Mouse (Mus musculus) gonadal fat pad, adult 2 months (tissue): Measurements from ENCODE around the gene Eif3b. TPM values are rescaled to one million over a fixed set of nuclear protein-coding genes. Genes with fewer than 3 reads are reported as not detected.
A peak's percentile ranks its signal among the peaks of the same experiment; 100 is the strongest.

ENCODE experiments used
- DNase-seq: peaks from one replicate; pipeline ENCODE4 v3.0.0-alpha.2; 2012; ENCODE audit warnings: low read depth
- polyA plus RNA-seq: library from polyadenylated mRNA; depleted of rRNA; stranded (reverse); fragments of >200 nt; gene quantifications from 2 replicates; pipeline ENCODE4 v1.2.3, GENCODE M21; 2012; rRNA removed

Eif3b gene
- polyA plus RNA-seq = 93.3 and 98.0 TPM in 2 replicates

- DNase-seq = peak; percentile 79
Observed at GRCm38 (mm10) chr5:140418489-140419441, at the start of gene Eif3b. Gene Eif3b, plus strand, starts transcription at chr5:140419328.

GRCm38 (mm10) chr5:140369466-140369865, 49.7 kb upstream of the Eif3b start:
- no peak for DNase-seq

GRCm38 (mm10) chr5:140370446-140371254, 48.5 kb upstream of the Eif3b start:
- no peak for DNase-seq

GRCm38 (mm10) chr5:140371671-140372070, 47.5 kb upstream of the Eif3b start:
- DNase-seq = no peak

GRCm38 (mm10) chr5:140373711-140374110, 45.4 kb upstream of the Eif3b start:
- no peak for DNase-seq

- DNase-seq = no peak
Observed at GRCm38 (mm10) chr5:140374226-140374625, 44.9 kb upstream of the Eif3b start.

- no peak for DNase-seq
Observed at GRCm38 (mm10) chr5:140375249-140375829, 43.8 kb upstream of the Eif3b start.

- no peak for DNase-seq
Observed at GRCm38 (mm10) chr5:140378121-140378853, 40.8 kb upstream of the Eif3b start.

- no peak for DNase-seq
Observed at GRCm38 (mm10) chr5:140379299-140379698, 39.8 kb upstream of the Eif3b start.

GRCm38 (mm10) chr5:140381156-140381555, 38.0 kb upstream of the Eif3b start:
- no peak for DNase-seq

- DNase-seq = no peak
Observed at GRCm38 (mm10) chr5:140382688-140383087, 36.4 kb upstream of the Eif3b start.

GRCm38 (mm10) chr5:140383559-140383958, 35.6 kb upstream of the Eif3b start:
- DNase-seq = no peak

- DNase-seq = no peak
Observed at GRCm38 (mm10) chr5:140384462-140384861, 34.7 kb upstream of the Eif3b start.

GRCm38 (mm10) chr5:140387236-140387635, 31.9 kb upstream of the Eif3b start:
- no peak for DNase-seq

GRCm38 (mm10) chr5:140387816-140388510, 31.2 kb upstream of the Eif3b start:
- DNase-seq = no peak

- no peak for DNase-seq
Observed at GRCm38 (mm10) chr5:140388588-140389576, 30.2 kb upstream of the Eif3b start, which contains the start of gene Snx8. Gene Snx8, minus strand, starts transcription at chr5:140389262.

GRCm38 (mm10) chr5:140389647-140390046, 29.5 kb upstream of the Eif3b start:
- no peak for DNase-seq

GRCm38 (mm10) chr5:140391435-140391834, 27.7 kb upstream of the Eif3b start:
- DNase-seq = no peak

GRCm38 (mm10) chr5:140391981-140392380, 27.1 kb upstream of the Eif3b start:
- no peak for DNase-seq
